8 mouse cellular contexts compared by ENCODE assay signal in the genomic region with DNA sequence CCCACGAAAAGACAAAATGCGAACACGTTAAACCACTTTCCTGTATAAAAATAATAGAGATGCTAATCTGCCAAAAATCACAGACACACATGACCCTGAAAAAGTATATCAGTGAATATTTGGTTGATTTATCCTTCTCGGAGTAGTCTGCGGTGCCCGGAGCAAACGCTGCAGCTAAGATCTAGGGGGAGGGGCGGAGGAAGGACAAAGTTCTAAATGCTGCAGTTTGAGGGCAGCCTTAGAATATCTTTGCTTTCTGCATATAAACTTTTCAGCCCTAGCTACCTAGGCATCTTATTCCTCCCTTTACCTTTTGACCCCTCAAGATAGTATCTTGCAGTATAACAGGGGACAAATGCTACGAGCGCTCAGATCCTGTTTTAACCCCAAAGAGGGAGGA. TPM values are rescaled to one million over a fixed set of nuclear protein-coding genes. Genes with fewer than 3 reads are reported as not detected.
DNase-seq lines count a peak whose midpoint lies in the region; ATAC-seq lines count a peak whose summit lies in the region.

No protein-coding gene starts in this region.

- no peak for ATAC-seq in heart, embryonic 15.5 days (replicated peaks; ENCODE audit: insufficient number of reproducible peaks, insufficient read depth, low FRiP score, low read depth)
- no peak for ATAC-seq in forebrain, embryonic 13.5 days
- ATAC-seq in erythroid progenitor cell, adult 5-6 weeks (replicated peaks; ENCODE audit: low FRiP score, poor library complexity, severe bottlenecking): no peak

- no peak for DNase-seq in heart, postnatal 36 days
- DNase-seq in brain, adult 2 months (ENCODE audit: low read depth, low spot score): peak; percentile 52
- no peak for DNase-seq in midbrain, embryonic 10.5 days (ENCODE audit: low spot score)
- no peak for DNase-seq in gastrocnemius, postnatal 4 days (ENCODE audit: low spot score in 2 of 2)
- no peak for DNase-seq in ovary, adult 18-20 months (ENCODE audit: low spot score)

- H3K9ac ChIP-seq in heart, embryonic 15.5 days: no peak overlapping the region
- peak overlapping the region; percentile 76 for H3K9ac ChIP-seq in forebrain, embryonic 13.5 days

- intact Hi-C loops in heart, postnatal 36 days (cut with DNase I): loop anchor here (10.0 kb wide), 2 partner anchors 449 to 719 kb away; no protein-coding TSS in a partner anchor

- H3K4me3 ChIP-seq in heart, embryonic 15.5 days: peak overlapping the region; percentile 52
- H3K4me3 ChIP-seq in forebrain, embryonic 13.5 days: peak overlapping the region; percentile 52
- peak overlapping the region; percentile 58 for H3K4me3 ChIP-seq in midbrain, embryonic 10.5 days

- H3K27ac ChIP-seq in heart, embryonic 15.5 days: no peak overlapping the region
- peak overlapping the region; percentile 94 for H3K27ac ChIP-seq in forebrain, embryonic 13.5 days
- H3K27ac ChIP-seq in midbrain, embryonic 10.5 days (replicated peaks): peak overlapping the region; percentile 72

- H3K27me3 ChIP-seq in heart, embryonic 15.5 days: peaks cover 75% of the 10 kb centered on the region
- peaks cover 50% of the 10 kb centered on the region for H3K27me3 ChIP-seq in forebrain, embryonic 13.5 days
- H3K27me3 ChIP-seq in midbrain, embryonic 10.5 days (ENCODE audit: low read depth, poor library complexity, severe bottlenecking): peaks cover 94% of the 10 kb centered on the region

- H3K36me3 ChIP-seq in heart, embryonic 15.5 days: no peaks in the 10 kb centered on the region
- H3K36me3 ChIP-seq in forebrain, embryonic 13.5 days (ENCODE audit: poor library complexity, severe bottlenecking): no peaks in the 10 kb centered on the region
- no peaks in the 10 kb centered on the region for H3K36me3 ChIP-seq in midbrain, embryonic 10.5 days

- H3K4me1 ChIP-seq in heart, embryonic 15.5 days (replicated peaks): peaks cover 40% of the 10 kb centered on the region
- H3K4me1 ChIP-seq in forebrain, embryonic 13.5 days: peaks cover 26% of the 10 kb centered on the region
- H3K4me1 ChIP-seq in midbrain, embryonic 10.5 days: peaks cover 47% of the 10 kb centered on the region

- no peaks in the 10 kb centered on the region for H3K9me3 ChIP-seq in heart, embryonic 15.5 days (replicated peaks)
- H3K9me3 ChIP-seq in forebrain, embryonic 13.5 days (replicated peaks): no peaks in the 10 kb centered on the region
- H3K9me3 ChIP-seq in midbrain, embryonic 10.5 days (replicated peaks): no peaks in the 10 kb centered on the region

- peak overlapping the region; percentile 11; the same call in 1 of the 2 replicates for H3K4me2 ChIP-seq in heart, embryonic 15.5 days
- H3K4me2 ChIP-seq in forebrain, embryonic 13.5 days: peak overlapping the region; percentile 72

- WGBS in heart, embryonic 15.5 days: 4% methylated on average over 10 of the region's 10 CpGs
- under 1% methylated on average over 10 of the region's 10 CpGs for WGBS in forebrain, embryonic 13.5 days
- WGBS in midbrain, embryonic 10.5 days: under 1% methylated on average over 10 of the region's 10 CpGs

RNA-seq across cellular contexts. Expression of a gene that starts 1.4 kb away (rescaled TPM):
- polyA plus RNA-seq in heart, embryonic 15.5 days (2015; fragmentation: Nextera tagmentation; extraction: Ambion mirVana): 2.3 TPM in 2 replicates
- 1 to 10 TPM; 2.2 to 3.3 TPM for total RNA-seq in heart, postnatal 36 days (2021)
- 48.9 and 49.9 TPM in 2 replicates for polyA plus RNA-seq in forebrain, embryonic 13.5 days (2015; fragmentation: Nextera tagmentation; extraction: Ambion mirVana)
- polyA plus RNA-seq in midbrain, embryonic 10.5 days (2016; fragmentation: Nextera tagmentation; extraction: Ambion mirVana): 13.7 and 23.4 TPM in 2 replicates
- not detected in 2 replicates for total RNA-seq in erythroid progenitor cell, adult 5-6 weeks (2015; ENCODE audit: low replicate concordance)
- total RNA-seq in erythroid progenitor cell, adult 5-6 weeks (2017; ENCODE audit: low replicate concordance): not detected in 2 replicates
- total RNA-seq in gastrocnemius, postnatal 4 days (2021): 1 to 10 TPM; 3.2 to 6.2 TPM
